Mouse (Mus musculus): ENCODE measurements around the gene Cadm4. TPM values are rescaled to one million over a fixed set of nuclear protein-coding genes. Genes with fewer than 3 reads are reported as not detected.

Cadm4 gene
- total RNA-seq (2023) = not detected

DNA sequence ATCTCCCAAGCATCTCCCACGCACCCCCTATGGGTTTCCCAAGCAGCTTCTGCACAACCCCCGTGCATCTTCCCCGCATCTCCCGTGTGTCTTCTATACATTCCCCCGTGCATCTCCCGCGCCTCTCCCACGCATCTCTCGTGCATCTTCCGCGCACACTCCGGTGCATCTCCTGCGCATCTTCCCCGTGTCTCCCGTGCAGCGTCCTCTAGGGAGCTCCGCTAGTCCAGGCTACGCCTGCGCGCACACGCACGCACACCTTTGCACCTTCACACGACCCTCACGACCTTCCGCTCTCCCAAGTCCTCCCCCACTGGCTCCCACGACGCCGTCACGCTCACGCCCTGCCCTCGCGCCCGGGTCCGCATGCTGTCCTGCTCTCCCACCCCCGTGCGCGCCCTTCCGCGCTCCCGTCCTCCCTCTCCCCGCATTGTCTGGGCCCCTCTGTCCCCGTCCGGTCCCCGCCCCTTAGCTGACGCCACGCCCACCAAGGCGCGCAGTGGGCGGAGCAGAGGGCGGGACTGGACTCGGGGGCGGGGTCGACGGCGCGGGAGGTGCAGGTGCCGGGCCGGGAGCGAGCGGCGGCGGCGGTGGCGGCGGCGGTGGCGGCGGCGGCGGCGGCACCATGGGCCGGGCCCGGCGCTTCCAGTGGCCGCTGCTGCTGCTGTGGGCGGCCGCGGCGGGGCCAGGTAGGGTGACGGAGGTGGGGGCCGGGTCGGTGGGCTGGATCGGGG is at the start of gene Cadm4:
Gene Cadm4, plus strand, starts transcription at position 550 of the 734 bp plus-strand sequence.

DNA sequence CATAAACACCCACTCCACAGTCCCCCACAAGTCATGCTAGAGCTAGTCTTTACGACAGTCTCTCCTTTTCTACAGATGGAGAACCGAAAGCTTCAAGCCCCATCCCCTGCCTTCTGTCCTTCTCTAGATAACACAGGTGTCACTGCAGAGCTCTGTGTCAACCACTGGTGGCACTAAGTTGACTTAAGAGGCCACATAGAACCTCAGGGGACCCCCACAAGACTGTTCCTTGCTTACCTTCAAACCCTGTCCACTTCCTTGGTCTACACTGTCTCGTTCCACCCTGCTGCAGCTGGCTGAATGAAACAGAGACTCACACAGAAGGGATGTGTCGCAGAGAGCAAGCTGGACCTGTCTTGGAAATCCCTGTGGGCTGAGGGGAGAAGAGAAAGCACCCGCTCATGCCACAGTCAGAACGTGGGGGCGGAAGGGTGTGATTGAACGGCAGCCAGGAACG is 29.9 kb upstream of the Cadm4 start, which contains the start of gene Irgc1:
Gene Irgc1, minus strand, starts transcription at position 443 of the 457 bp plus-strand sequence.

DNA sequence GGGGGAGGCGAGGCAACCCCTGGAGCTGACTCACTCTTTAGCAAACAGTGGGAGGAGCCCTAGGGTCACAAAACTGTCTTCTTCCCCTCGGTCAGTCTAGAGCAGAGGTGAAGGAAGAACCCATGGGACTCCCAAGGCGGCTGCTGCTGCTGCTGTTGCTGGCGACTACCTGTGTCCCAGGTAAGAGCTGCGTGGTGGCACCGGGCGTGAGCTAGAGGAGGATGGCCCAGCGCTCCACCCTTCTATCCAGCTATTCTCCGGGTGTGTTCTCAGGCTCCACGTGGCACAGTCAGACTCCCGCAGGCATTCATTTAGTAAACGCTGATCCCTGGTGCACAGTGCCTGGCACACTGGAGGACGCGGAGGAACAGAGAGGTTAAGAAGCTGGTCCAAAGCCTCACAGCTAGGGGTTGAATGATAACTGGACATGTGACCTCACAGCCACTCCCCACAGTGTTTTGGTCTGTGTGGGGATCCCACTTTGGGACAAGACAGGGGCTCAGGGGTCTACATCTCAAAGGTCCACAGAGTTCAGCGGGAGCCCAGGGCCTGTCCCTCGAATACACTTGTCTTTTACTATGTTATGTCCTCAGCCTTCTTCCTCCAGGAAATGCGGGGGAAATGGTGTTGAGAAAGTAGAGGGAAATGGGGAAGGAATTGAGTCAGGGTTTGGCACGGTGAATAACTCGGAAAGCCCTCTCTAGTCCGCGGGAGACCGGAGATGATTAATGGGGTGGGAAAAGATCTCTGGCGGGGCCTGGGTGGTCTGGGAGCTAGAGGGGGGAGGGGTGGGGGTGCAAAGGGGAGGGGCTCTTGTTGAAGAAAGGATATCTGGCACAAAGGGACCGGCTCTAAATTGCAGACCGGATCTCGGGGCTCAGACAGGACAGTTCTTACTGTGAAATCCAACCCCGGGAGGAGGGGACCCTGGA is 19.2 kb upstream of the Cadm4 start, which contains the start of gene Plaur:
Gene Plaur, plus strand, starts transcription at position 97 of the 932 bp plus-strand sequence.

DNA sequence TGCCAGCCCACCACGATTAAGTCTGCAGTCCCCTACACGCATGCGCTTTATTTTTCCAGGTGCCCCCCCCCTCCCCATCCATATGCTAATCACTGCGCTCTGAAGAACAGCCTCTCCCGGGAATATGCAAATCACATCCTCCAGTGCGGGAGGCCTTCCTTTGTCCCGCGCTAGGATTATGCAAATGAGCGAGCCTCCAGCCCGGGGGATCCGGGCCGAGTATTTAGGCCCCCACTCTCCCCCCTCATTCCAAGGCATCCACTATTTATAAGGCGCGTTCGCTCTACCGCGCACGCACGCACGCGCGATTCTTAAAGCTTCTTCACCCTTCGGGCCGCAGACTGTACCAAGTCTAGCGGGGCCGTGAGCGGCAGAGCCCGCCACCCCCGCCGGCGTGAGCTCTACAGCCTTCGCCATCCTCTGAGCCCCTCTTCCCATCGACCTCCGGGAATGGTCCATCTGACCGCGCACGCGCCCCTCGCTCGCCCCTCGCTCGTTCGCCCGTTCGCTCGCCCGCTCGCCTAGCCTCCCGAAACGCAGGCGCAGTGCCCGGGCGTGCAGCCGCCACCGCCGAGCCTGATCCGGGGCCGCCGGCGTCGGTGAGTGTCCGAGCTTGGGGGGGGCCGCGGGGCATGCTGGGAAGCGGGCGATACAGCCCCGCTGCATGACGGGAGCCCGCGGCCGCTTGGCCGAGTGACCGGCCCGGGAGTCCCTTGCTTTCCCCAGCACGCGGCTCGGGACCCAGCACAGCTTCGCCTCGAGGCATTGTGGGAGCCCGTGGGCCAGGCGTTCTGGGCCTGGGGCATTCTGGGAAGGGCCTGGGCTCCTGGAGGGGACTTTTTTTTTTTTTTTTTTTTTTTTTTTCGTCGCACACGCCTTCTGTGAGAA is 25.3 kb downstream of the Cadm4 start, which contains the start of gene Zfp428:
Gene Zfp428, plus strand, starts transcription at position 169 of the 888 bp plus-strand sequence.

DNA sequence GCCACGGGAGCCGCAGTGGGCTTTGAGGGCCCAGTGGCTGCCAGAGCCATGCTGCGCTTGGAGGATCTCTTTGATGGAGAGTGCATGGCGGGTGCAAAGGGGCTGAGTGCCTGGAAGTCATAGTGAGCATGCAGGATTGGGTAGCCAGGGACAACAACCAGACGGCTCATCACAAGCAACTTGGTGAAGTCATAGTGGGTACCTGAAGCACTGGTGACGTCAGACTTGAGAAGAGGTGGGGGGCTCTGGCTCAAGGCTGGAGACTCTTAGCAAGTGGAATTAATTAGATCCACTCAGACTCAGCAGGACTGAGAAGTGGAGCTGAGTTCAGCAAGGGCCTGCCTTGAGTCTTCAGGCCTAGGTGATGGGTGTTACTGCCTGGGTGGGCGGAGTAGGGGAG is 30.5 kb downstream of the Cadm4 start, which contains the start of gene AC161166.1:
Gene AC161166.1, minus strand, starts transcription at position 101 of the 400 bp plus-strand sequence.

DNA sequence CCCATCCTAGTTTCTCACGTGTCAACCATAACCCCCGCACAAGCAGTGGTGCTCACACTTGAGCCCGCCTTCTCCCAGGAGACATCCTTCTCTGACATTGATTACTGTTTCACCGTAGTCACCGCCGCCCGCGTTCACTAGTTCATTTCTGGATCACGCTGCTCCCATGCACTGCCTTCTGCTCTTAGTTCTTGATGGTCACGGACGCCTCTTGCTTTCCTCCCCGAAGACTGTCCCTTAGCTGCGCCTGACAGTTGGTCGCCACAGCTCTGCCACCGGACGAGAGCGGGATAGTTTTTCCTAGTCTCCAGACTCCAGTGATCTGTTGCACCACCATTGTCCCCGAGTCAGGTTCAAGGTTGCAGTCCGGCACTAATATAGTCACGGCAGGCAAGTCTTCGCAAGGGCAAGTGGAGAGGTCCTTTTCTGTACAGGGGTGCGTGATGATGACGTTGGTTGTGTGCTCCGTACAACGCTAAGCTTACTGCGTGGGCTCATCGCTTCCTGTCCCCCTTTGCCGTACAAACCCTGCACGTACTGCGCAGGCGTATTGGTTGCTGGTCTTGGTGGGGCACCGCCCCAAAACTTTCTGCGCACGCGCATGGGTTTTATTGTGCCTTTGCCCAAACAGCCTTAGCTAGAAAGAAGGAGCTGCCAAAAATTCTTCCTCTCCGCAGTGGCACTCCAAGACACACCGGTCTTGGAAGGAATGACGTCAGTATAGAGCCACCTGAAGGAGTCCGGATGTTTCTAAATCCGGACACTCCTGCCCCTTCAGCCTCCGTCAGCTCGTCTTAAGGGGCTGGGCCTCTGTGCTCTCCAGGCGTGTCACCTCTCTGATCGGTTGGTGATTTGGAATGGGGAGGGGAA is 48.5 kb downstream of the Cadm4 start, which contains the start of gene Irgq:
Gene Irgq, plus strand, starts transcription at position 628 of the 870 bp plus-strand sequence.

DNA sequence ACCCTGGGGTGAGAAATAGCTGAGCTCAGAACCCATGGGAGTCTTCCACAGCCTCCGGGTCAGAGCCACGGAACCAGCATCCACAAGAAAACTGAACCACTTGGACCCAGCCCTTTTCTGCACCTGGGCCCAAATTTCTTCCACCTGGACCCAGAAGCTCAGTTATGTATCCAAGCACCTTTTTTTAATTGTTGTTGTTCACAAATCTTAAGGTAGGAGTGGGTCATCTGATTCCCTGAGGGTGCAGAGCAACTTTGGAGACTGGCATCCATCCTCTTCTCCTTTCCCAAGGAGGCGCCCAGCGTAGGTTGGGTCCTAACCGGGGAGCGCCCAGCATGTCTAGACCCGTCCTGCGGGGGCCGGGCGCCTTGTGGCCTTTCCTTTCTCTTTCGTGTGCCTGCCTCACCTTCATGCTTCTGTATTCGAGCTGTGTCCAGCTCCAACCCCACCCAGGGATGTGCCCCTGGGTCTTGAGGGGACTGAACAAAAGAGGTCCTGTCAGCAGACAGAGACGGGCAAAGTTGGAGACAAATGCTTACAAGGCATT is 64.3 kb downstream of the Cadm4 start, which contains the start of the genes Pinlyp and Xrcc1:
Gene Pinlyp, minus strand, starts transcription at position 51 of the 547 bp plus-strand sequence.
Gene Xrcc1, plus strand, starts transcription at position 222 of the 547 bp plus-strand sequence.

Other genes with a start within 250 kb of the Cadm4 start
- 1 to 10 TPM; 2.3 to 2.6 TPM for gene Zfp109, start 244.5 kb upstream of the Cadm4 start, total RNA-seq (2023)
- under 1 TPM; 0.46 to 0.50 TPM for gene Zfp108, start 227.2 kb upstream of the Cadm4 start, total RNA-seq (2023)
- gene Zfp93, start 211.6 kb upstream of the Cadm4 start, total RNA-seq (2023) = under 1 TPM; 0.13 to 0.91 TPM
- gene Zfp61, start 180.8 kb upstream of the Cadm4 start, total RNA-seq (2023) = 1 to 10 TPM; 5.7 to 8.2 TPM
- 1 to 10 TPM; 1.8 to 2.2 TPM for gene Zfp94, start 165.4 kb upstream of the Cadm4 start, total RNA-seq (2023)
- gene Tescl, start 148.1 kb upstream of the Cadm4 start, total RNA-seq (2023) = not detected
- gene Lypd5, start 132.8 kb upstream of the Cadm4 start, total RNA-seq (2023) = not detected
- gene Kcnn4, start 111.8 kb upstream of the Cadm4 start, total RNA-seq (2023) = 10 to 100 TPM; 12.7 to 20.6 TPM
- 10 to 100 TPM; 55.8 to 62.5 TPM for gene Smg9, start 82.4 kb upstream of the Cadm4 start, total RNA-seq (2023)
- 1 to 10 TPM; 3.3 to 8.2 TPM for gene Irgc1, start 29.7 kb upstream of the Cadm4 start, total RNA-seq (2023)
- gene Plaur, start 19.5 kb upstream of the Cadm4 start, total RNA-seq (2023) = 100 to 1,000 TPM; 744 to 846 TPM
- gene Zfp428, start 25.0 kb downstream of the Cadm4 start, total RNA-seq (2023) = under 1 TPM; 0.55 to 0.61 TPM
- gene AC161166.1, start 30.4 kb downstream of the Cadm4 start, total RNA-seq (2023) = not detected
- 1 to 10 TPM; 6.0 to 6.3 TPM for gene Irgq, start 48.7 kb downstream of the Cadm4 start, total RNA-seq (2023)
- gene Pinlyp, start 64.1 kb downstream of the Cadm4 start, total RNA-seq (2023) = not detected
- gene Xrcc1, start 64.3 kb downstream of the Cadm4 start, total RNA-seq (2023) = 10 to 100 TPM; 35.1 to 39.1 TPM
- gene Ethe1, start 105.5 kb downstream of the Cadm4 start, total RNA-seq (2023) = 10 to 100 TPM; 34.1 to 40.4 TPM
- not detected for gene Zfp575, start 105.6 kb downstream of the Cadm4 start, total RNA-seq (2023)
- 1 to 10 TPM; 7.5 to 7.8 TPM for gene Phldb3, start 128.7 kb downstream of the Cadm4 start, total RNA-seq (2023)
- gene Lypd3, start 154.5 kb downstream of the Cadm4 start, total RNA-seq (2023) = not detected
- gene Tex101, start 194.7 kb downstream of the Cadm4 start, total RNA-seq (2023) = not detected
- gene BC049730, start 227.2 kb downstream of the Cadm4 start, total RNA-seq (2023) = under 1 TPM in 1 of 2 experiments, not detected in 1; 0.45 TPM
- under 1 TPM; 0.67 to 0.92 TPM for gene Gm4763, start 244.9 kb downstream of the Cadm4 start, total RNA-seq (2023)

Measured in monocyte, adult 59 days (primary cell).